Mouse (Mus musculus): Measurements from ENCODE around the gene Dnmt3b. TPM values are rescaled to one million over a fixed set of nuclear protein-coding genes. Genes with fewer than 3 reads are reported as not detected.
A peak's percentile ranks its signal among the peaks of the same experiment; 100 is the strongest.
"Not testable (repeated sequence)": the region's sequence is repeated elsewhere in the genome, so short reads cannot be mapped to it uniquely, and the experiment has no call there.

Dnmt3b gene
- polyA plus RNA-seq, 1 experiment from 2014 or later, result 7.0 TPM

DNA sequence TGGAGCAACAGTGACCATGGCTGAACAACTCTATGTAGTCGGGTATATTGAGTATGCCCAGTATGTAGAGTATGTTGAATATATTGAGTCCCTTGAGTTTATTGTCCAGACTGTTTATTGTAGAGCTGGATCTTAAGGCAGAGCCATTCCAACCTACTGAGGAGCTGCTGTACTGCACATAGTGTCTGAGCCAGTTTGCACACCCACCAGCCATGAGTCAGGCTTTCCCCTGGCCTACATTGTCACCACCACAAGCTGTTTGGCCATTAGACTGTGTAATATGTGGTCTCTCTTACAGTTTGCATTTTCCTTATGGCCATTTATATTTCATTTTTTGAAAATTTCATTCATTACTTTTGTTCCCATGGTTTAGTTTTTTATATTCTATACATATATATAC lies 30.7 kb downstream of the Dnmt3b start:
- H3K9me3 ChIP-seq (replicated peaks; ENCODE audit: control insufficient read depth, low read length), result no peaks in the 10 kb centered on the region
- H3K36me3 ChIP-seq (ENCODE audit: control insufficient read depth, insufficient read depth, low read length), result no peaks in the 10 kb centered on the region
- no peak overlapping the region for H3K27ac ChIP-seq (ENCODE audit: low read length)
- no peaks in the 10 kb centered on the region for H3K4me1 ChIP-seq (ENCODE audit: control insufficient read depth, insufficient read depth, low read length)
- no peak overlapping the region for H3K4me3 ChIP-seq (replicated peaks; ENCODE audit: low read length)
- H3K9ac ChIP-seq (ENCODE audit: low read length), result no peak overlapping the region
- ATAC-seq (ENCODE audit: insufficient read depth, low FRiP score), result no peak
- WGBS, result 78% methylated on average over 1 of the region's 1 CpGs
- H3K27me3 ChIP-seq (ENCODE audit: control insufficient read depth, insufficient read depth, low read length), result no peaks in the 10 kb centered on the region
- H3K4me2 ChIP-seq (ENCODE audit: low read depth, low read length), result no peak overlapping the region

- not testable (repeated sequence) for H3K27me3 ChIP-seq (ENCODE audit: control insufficient read depth, insufficient read depth, low read length); H3K9me3 ChIP-seq (replicated peaks; ENCODE audit: control insufficient read depth, low read length); H3K4me2 ChIP-seq (ENCODE audit: low read depth, low read length); H3K4me3 ChIP-seq (replicated peaks; ENCODE audit: low read length); H3K4me1 ChIP-seq (ENCODE audit: control insufficient read depth, insufficient read depth, low read length); H3K36me3 ChIP-seq (ENCODE audit: control insufficient read depth, insufficient read depth, low read length); H3K9ac ChIP-seq (ENCODE audit: low read length); ATAC-seq (ENCODE audit: insufficient read depth, low FRiP score); H3K27ac ChIP-seq (ENCODE audit: low read length)
- WGBS, result 62% methylated on average over 6 of the region's 7 CpGs
These were observed 44.2 kb downstream of the Dnmt3b start for GRCm38 (mm10) chr2:153693413-153693812.

DNA sequence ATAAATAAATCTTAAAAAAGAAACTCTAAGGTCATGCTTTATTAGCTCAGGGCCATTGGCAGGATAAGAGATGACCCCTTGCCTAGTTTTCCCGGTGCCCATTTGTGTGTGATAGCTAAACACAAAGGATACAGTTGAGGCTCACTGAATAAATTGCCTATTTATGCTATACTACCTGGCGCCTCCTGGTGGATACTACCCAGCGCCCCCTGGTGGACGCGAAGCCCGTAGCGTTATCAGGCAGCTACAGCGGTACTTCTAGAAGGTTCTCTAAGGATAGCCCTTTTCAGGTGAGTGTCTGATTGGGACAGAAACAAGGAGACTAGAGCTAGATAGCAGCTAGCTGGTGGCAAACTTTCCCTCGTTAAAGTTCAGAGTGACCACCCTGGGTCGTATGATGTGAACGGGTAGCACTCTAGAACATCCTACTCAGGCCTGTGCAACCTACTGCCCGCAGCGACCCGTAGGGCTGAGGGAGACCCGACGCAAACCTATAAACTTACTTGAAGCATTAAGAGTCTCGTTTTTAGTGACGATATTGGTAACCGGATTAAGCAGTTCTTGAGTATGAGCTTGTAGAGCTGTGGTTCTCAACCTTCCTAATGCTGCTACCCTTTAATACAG lies 45.3 kb downstream of the Dnmt3b start:
- no peak for ATAC-seq (ENCODE audit: insufficient read depth, low FRiP score)
- Histone ChIP-seq H3K36me3 (ENCODE audit: control insufficient read depth, insufficient read depth, low read length) (no peaks in the 10 kb centered on the region), H3K27ac (ENCODE audit: low read length) (no peak overlapping the region), H3K4me2 (ENCODE audit: low read depth, low read length) (no peak overlapping the region), H3K4me3 (replicated peaks; ENCODE audit: low read length) (no peak overlapping the region), H3K27me3 (ENCODE audit: control insufficient read depth, insufficient read depth, low read length) (no peaks in the 10 kb centered on the region), H3K4me1 (ENCODE audit: control insufficient read depth, insufficient read depth, low read length) (no peaks in the 10 kb centered on the region), H3K9me3 (replicated peaks; ENCODE audit: control insufficient read depth, low read length) (no peaks in the 10 kb centered on the region), H3K9ac (ENCODE audit: low read length) (no peak overlapping the region)
- 59% methylated on average over 19 of the region's 19 CpGs for WGBS

DNA sequence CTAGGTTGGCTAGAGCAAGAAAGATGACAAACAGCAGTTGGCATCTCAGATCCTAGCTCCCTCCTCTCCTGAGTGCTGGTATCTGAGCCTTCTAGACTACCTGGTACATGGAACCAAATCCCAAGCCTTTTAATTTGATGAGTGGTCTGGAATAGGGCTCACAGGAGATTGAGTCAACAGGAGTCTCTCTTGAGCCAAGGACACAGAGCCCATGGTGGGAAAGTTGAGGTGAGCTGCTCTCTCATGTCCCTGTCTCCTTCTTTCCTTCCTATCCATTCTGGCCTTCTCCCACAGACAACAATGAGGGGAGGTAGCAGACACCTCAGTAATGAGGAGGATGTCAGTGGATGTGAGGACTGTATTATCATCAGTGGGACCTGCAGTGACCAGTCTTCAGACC lies 47.1 kb downstream of the Dnmt3b start, which contains the start of gene Dnmt3c:
TSS of gene Dnmt3c (plus strand) at position 301 of the 400 bp plus-strand sequence.
- no peak within 1 kb of the TSS for H3K4me2 ChIP-seq (ENCODE audit: low read depth, low read length)
- no peaks in the 10 kb centered on the region for H3K4me1 ChIP-seq (ENCODE audit: control insufficient read depth, insufficient read depth, low read length)
- no peak for ATAC-seq (ENCODE audit: insufficient read depth, low FRiP score)
- H3K36me3 ChIP-seq (ENCODE audit: control insufficient read depth, insufficient read depth, low read length), result no peaks in the 10 kb centered on the region
- no peaks in the 10 kb centered on the region for H3K9me3 ChIP-seq (replicated peaks; ENCODE audit: control insufficient read depth, low read length)
- no peak within 1 kb of the TSS for H3K27ac ChIP-seq (ENCODE audit: low read length)
- H3K4me3 ChIP-seq (replicated peaks; ENCODE audit: low read length), result no peak within 1 kb of the TSS
- no peak within 1 kb of the TSS for H3K9ac ChIP-seq (ENCODE audit: low read length)
- H3K27me3 ChIP-seq (ENCODE audit: control insufficient read depth, insufficient read depth, low read length), result no peaks in the 10 kb centered on the region

DNA sequence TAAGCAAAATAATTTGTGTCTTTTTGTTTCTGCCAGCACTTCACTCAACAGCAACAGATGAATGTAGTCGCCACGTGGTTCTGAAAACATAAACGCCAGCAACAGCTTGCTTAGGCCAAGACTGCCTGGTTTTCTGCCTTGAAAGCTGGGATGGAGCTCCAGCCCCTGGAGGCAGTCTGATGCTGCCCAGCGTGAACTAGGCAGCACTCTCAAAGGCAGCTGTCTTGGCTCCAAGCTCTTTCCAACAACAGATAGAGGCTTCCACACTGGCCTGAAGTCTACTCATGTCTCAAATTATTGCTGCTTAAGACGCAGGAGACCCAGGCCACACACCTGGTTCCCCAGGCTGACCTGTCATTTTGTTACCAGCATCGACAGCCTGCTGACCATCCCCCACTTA lies 54.1 kb downstream of the Dnmt3b start:
- Histone ChIP-seq H3K27ac (ENCODE audit: low read length) (no peak overlapping the region), H3K9me3 (replicated peaks; ENCODE audit: control insufficient read depth, low read length) (no peaks in the 10 kb centered on the region), H3K4me3 (replicated peaks; ENCODE audit: low read length) (no peak overlapping the region), H3K4me2 (ENCODE audit: low read depth, low read length) (no peak overlapping the region), H3K9ac (ENCODE audit: low read length) (no peak overlapping the region), H3K27me3 (ENCODE audit: control insufficient read depth, insufficient read depth, low read length) (no peaks in the 10 kb centered on the region), H3K4me1 (ENCODE audit: control insufficient read depth, insufficient read depth, low read length) (no peaks in the 10 kb centered on the region), H3K36me3 (ENCODE audit: control insufficient read depth, insufficient read depth, low read length) (no peaks in the 10 kb centered on the region)
- no peak for ATAC-seq (ENCODE audit: insufficient read depth, low FRiP score)
- WGBS, result 47% methylated on average over 6 of the region's 6 CpGs

- WGBS, result 39% methylated on average over 8 of the region's 8 CpGs
- Histone ChIP-seq H3K4me1 (ENCODE audit: control insufficient read depth, insufficient read depth, low read length) (no peaks in the 10 kb centered on the region), H3K27ac (ENCODE audit: low read length) (no peak overlapping the region), H3K4me2 (ENCODE audit: low read depth, low read length) (no peak overlapping the region), H3K36me3 (ENCODE audit: control insufficient read depth, insufficient read depth, low read length) (no peaks in the 10 kb centered on the region), H3K4me3 (replicated peaks; ENCODE audit: low read length) (no peak overlapping the region), H3K9ac (ENCODE audit: low read length) (no peak overlapping the region), H3K9me3 (replicated peaks; ENCODE audit: control insufficient read depth, low read length) (no peaks in the 10 kb centered on the region), H3K27me3 (ENCODE audit: control insufficient read depth, insufficient read depth, low read length) (no peaks in the 10 kb centered on the region)
- ATAC-seq (ENCODE audit: insufficient read depth, low FRiP score), result 0 out of 2 replicates have a peak, but pooled peaks have one; percentile 12
These were observed 61.6 kb downstream of the Dnmt3b start for GRCm38 (mm10) chr2:153710701-153711330.

GRCm38 (mm10) chr2:153712646-153713091 lies 63.4 kb downstream of the Dnmt3b start:
- H3K9me3 ChIP-seq (replicated peaks; ENCODE audit: control insufficient read depth, low read length), result no peaks in the 10 kb centered on the region
- H3K27me3 ChIP-seq (ENCODE audit: control insufficient read depth, insufficient read depth, low read length), result no peaks in the 10 kb centered on the region
- H3K4me3 ChIP-seq (replicated peaks; ENCODE audit: low read length), result no peak overlapping the region
- H3K36me3 ChIP-seq (ENCODE audit: control insufficient read depth, insufficient read depth, low read length), result no peaks in the 10 kb centered on the region
- no peak overlapping the region for H3K4me2 ChIP-seq (ENCODE audit: low read depth, low read length)
- no peak overlapping the region for H3K9ac ChIP-seq (ENCODE audit: low read length)
- WGBS, result 60% methylated on average over 3 of the region's 3 CpGs
- no peak for ATAC-seq (ENCODE audit: insufficient read depth, low FRiP score)
- H3K27ac ChIP-seq (ENCODE audit: low read length), result no peak overlapping the region
- H3K4me1 ChIP-seq (ENCODE audit: control insufficient read depth, insufficient read depth, low read length), result no peaks in the 10 kb centered on the region

GRCm38 (mm10) chr2:153713227-153713626 lies 64.0 kb downstream of the Dnmt3b start:
- 46% methylated on average over 4 of the region's 4 CpGs for WGBS
- ATAC-seq (ENCODE audit: insufficient read depth, low FRiP score), result peak; percentile 72; the same call in 1 of the 2 replicates
- H3K4me2 ChIP-seq (ENCODE audit: low read depth, low read length), result no peak overlapping the region

DNA sequence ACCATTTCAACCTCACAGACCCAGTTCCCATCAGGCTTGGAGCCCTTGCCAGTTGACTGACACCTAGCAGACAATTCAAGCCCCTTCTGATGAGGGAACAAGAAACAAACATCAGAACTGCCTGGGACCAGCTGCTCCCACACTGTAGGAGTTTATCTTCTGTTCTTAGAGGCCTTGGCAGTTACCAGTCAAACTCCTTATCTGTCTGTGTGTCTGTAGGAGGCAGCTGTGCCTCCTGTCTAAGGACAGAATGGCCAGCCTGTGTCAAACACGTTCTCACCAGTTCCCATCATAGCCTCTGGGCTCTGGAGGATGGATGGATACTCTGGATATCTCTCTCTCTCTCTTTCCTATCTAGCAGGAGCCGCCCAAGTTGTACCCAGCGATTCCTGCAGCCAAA lies 68.6 kb downstream of the Dnmt3b start:
- not testable (repeated sequence) for ATAC-seq (ENCODE audit: insufficient read depth, low FRiP score)

More at GRCm38 (mm10) chr2:153713227-153713626, 64.0 kb downstream of the Dnmt3b start:
- no peaks in the 10 kb centered on the region for H3K4me1 ChIP-seq (ENCODE audit: control insufficient read depth, insufficient read depth, low read length)
- no peak overlapping the region for H3K4me3 ChIP-seq (replicated peaks; ENCODE audit: low read length)
- no peak overlapping the region for H3K9ac ChIP-seq (ENCODE audit: low read length)
- no peaks in the 10 kb centered on the region for H3K9me3 ChIP-seq (replicated peaks; ENCODE audit: control insufficient read depth, low read length)
- no peaks in the 10 kb centered on the region for H3K27me3 ChIP-seq (ENCODE audit: control insufficient read depth, insufficient read depth, low read length)
- no peaks in the 10 kb centered on the region for H3K36me3 ChIP-seq (ENCODE audit: control insufficient read depth, insufficient read depth, low read length)
- no peak overlapping the region for H3K27ac ChIP-seq (ENCODE audit: low read length)

More for the DNA sequence above, 68.6 kb downstream of the Dnmt3b start:
- not testable (repeated sequence) for H3K27ac ChIP-seq (ENCODE audit: low read length); H3K36me3 ChIP-seq (ENCODE audit: control insufficient read depth, insufficient read depth, low read length); H3K4me2 ChIP-seq (ENCODE audit: low read depth, low read length); H3K4me3 ChIP-seq (replicated peaks; ENCODE audit: low read length); H3K4me1 ChIP-seq (ENCODE audit: control insufficient read depth, insufficient read depth, low read length); H3K9ac ChIP-seq (ENCODE audit: low read length); H3K9me3 ChIP-seq (replicated peaks; ENCODE audit: control insufficient read depth, low read length); H3K27me3 ChIP-seq (ENCODE audit: control insufficient read depth, insufficient read depth, low read length)
- 73% methylated on average over 3 of the region's 3 CpGs for WGBS

Data from stomach, embryonic 16.5 days (tissue).